Mouse (Mus musculus): ENCODE measurements around the gene Nptx1.

The Nptx1 gene

DNA sequence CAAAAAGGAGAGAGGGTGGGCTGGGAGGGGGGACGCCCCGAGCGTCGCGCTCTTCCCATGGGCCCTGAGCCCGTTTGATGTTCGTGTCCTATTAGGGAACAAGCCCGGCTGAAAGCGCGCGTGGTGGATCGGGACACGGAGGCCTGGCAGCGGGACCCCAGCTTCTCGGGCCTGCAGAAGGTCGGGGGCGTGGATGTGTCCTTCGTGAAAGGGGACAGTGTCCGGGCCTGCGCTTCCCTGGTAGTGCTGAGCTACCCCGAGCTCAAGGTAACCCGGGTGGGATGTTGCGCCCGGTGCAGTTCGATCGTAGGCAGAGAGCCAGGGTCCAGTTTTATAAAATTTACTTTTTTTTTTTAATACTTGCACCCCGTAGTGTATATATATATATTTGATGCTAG is 55.9 kb downstream of the Nptx1 start:
- DNase-seq (ENCODE audit: low spot score), result no peak

DNA sequence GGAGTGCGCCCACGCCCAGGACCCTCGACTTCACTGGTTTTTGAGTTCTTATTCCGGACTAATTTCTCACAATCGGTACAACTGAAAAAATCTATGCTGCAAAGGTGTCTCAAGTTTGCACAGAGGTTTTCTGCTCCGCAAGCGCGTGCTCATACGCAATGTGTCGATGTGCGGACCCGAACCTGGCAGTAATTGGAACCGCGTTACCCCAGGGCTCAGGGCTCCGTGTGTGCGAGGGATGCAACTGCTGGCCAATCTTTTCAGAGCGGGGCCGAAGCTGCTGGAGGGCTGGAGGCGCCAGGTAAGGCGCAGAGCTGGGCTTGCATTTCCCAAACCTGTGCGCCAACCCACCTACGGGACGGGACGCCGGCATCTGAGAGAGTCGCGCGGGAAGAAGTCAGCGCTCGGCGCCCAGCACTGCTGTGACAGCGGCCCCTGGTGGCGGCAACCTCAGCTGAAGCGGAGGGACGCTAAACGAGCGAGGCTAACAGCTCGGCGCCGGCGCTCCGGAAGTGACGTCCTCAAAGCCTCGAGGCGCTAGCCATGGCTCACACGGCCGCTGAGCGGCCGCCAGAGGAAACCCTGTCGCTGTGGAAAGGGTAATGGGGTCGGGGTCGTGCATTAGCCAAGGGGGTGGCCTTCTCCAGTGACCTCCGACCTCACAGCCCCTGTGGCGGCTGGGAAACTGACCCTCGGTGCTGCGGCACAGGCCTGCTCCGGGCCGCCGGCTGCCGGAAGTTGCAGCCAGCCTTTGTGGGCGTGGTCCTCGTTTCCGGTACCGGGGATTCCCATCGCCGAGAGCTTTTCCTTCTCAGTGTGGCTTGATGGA is 56.5 kb downstream of the Nptx1 start, which contains the start of gene Endov:
TSS of gene Endov (plus strand) at position 487 of the 829 bp plus-strand sequence.
- peak; percentile 98 for DNase-seq (ENCODE audit: low spot score)

All from layer of hippocampus, adult 11-12 months (tissue).